Mouse (Mus musculus) intestine, embryonic 14.5 days (tissue): ENCODE data around the gene Dhx37. TPM values are rescaled to one million over a fixed set of nuclear protein-coding genes. Genes with fewer than 3 reads are reported as not detected.
A peak's percentile ranks its signal among the peaks of the same experiment; 100 is the strongest.
"Not testable (repeated sequence)": the region's sequence is repeated elsewhere in the genome, so short reads cannot be mapped to it uniquely, and the experiment has no call there.

ENCODE experiments used
- ATAC-seq: fragments of 200-750 bp; cut with Nextera tagmentation; replicated peaks from 2 replicates; pipeline ENCODE4 v1.8.0; 2017; ENCODE audit warnings: low read depth, moderate number of reproducible peaks, moderate TSS enrichment, moderate library complexity; ENCODE audit not compliant: low FRiP score, low TSS enrichment
- DNase-seq: peaks from one replicate; pipeline ENCODE4 v3.0.0-alpha.2; 2018; ENCODE audit warnings: low spot score
- H3K27ac ChIP-seq: fragments of 300-500 bp; sonication (generic); 2 replicates; pipeline ENCODE4 v1.5.1; 2014; ENCODE audit warnings: low read depth, mild to moderate bottlenecking, control low read depth
- H3K27me3 ChIP-seq: fragments of 300-500 bp; sonication (generic); replicated peaks from 2 replicates; pipeline ENCODE4 v1.6.1; 2014; ENCODE audit warnings: low read length, control low read depth; ENCODE audit not compliant: control insufficient read depth, insufficient read depth
- H3K36me3 ChIP-seq: fragments of 300-500 bp; sonication (generic); 2 replicates; pipeline ENCODE4 v1.6.1; 2014; ENCODE audit warnings: low read length, control low read depth; ENCODE audit not compliant: control insufficient read depth, insufficient read depth
- H3K4me1 ChIP-seq: fragments of 300-500 bp; sonication (generic); replicated peaks from 2 replicates; pipeline ENCODE4 v1.6.1; 2014; ENCODE audit warnings: low read length, control low read depth, mixed read lengths; ENCODE audit not compliant: control insufficient read depth, insufficient read depth
- H3K4me2 ChIP-seq: fragments of 300-500 bp; sonication (generic); 2 replicates; pipeline ENCODE4 v1.6.1; 2014; ENCODE audit warnings: low read length
- H3K4me3 ChIP-seq: fragments of 300-500 bp; sonication (generic); 2 replicates; pipeline ENCODE4 v1.5.1; 2014; ENCODE audit warnings: low read depth, low read length, control low read depth, mixed read lengths
- H3K9ac ChIP-seq: fragments of 300-500 bp; sonication (generic); 2 replicates; pipeline ENCODE4 v1.6.1; 2014; ENCODE audit warnings: mild to moderate bottlenecking, low read length
- H3K9me3 ChIP-seq: fragments of 300-500 bp; sonication (generic); 2 replicates; pipeline ENCODE4 v1.6.1; 2016; ENCODE audit warnings: low read length, control low read depth; ENCODE audit not compliant: control insufficient read depth
- WGBS: fragments of 180-500 bp; shearing (Covaris S2); extraction: QIAGEN DNeasy Blood & Tissue Kit; methylation state at CpG from one replicate; pipeline ENCODE4 v1.1.7; 2014; 5-methylcytosine and 5-hydroxymethylcytosine counted together
- polyA plus RNA-seq: library from polyadenylated mRNA; unstranded; fragments of >200 nt; fragmentation: Nextera tagmentation; extraction: Ambion mirVana; gene quantifications from 2 replicates; pipeline ENCODE4 v1.2.1, GENCODE M21; 2014

The Dhx37 gene
- polyA plus RNA-seq, 1 experiment from 2014 or later: 9.6 TPM

DNA sequence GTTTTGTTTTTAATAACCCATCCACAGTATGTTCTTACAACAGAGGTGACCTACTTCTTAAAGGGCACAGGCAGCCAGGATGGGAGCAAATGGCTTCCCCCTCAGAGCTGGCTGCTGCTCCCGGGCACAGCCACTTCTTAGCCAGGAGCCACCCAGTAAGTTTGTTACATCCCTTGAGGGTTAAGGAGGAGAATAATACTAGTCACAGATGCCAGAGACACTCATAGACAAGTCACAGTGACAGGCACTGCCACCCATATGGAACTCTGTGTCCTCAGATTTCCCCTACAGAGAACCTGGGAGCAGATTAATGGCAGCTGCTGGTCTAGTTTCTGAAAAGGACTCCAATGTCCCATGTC, 41.3 kb downstream of the Dhx37 start:
- H3K4me1 ChIP-seq: peaks cover 28% of the 10 kb centered on the region
- peak overlapping the region; percentile 53 for H3K9ac ChIP-seq
- 50% methylated on average over 1 of the region's 1 CpGs for WGBS
- DNase-seq (no peak), ATAC-seq (peak; percentile 7; the same call in 1 of the 2 replicates)
- H3K36me3 ChIP-seq: peaks cover 6% of the 10 kb centered on the region
- H3K9me3 ChIP-seq: no peaks in the 10 kb centered on the region
- peak overlapping the region; percentile 97 for H3K27ac ChIP-seq
- H3K4me2 ChIP-seq: peak overlapping the region; percentile 54
- H3K27me3 ChIP-seq: no peaks in the 10 kb centered on the region
- peak overlapping the region; percentile 33 for H3K4me3 ChIP-seq

DNA sequence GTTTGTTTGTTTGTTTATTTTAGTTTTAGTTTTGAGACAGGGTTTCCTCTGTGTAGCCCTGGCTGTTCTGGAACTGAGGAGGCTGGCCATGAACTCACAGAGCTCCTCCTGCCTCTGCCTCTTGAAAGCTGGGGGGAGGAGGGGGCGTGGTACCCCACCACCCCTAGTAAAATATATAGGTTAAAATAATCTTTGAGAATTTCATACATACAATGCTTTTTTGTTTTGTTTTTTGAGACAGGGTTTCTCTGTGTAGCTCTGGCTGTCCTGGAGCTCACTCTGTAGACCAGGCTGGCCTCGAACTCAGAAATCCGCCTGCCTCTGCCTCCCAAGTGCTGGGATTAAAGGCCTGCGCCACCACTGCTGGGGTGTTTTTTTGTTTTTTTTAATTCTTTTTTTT, 41.7 kb downstream of the Dhx37 start:
- 96% methylated on average over 4 of the region's 4 CpGs for WGBS
- not testable (repeated sequence) for DNase-seq, ATAC-seq, H3K9ac ChIP-seq, H3K4me3 ChIP-seq, H3K36me3 ChIP-seq, H3K27me3 ChIP-seq, H3K9me3 ChIP-seq
- Histone ChIP-seq H3K27ac (peak overlapping the region; percentile 97), H3K4me1 (peaks cover 28% of the 10 kb centered on the region), H3K4me2 (peak overlapping the region; percentile 54; the same call in 1 of the 2 replicates)

GRCm38 (mm10) chr5:125391609-125392008, 42.3 kb downstream of the Dhx37 start:
- ATAC-seq: no peak
- H3K4me1 ChIP-seq: peaks cover 28% of the 10 kb centered on the region

DNA sequence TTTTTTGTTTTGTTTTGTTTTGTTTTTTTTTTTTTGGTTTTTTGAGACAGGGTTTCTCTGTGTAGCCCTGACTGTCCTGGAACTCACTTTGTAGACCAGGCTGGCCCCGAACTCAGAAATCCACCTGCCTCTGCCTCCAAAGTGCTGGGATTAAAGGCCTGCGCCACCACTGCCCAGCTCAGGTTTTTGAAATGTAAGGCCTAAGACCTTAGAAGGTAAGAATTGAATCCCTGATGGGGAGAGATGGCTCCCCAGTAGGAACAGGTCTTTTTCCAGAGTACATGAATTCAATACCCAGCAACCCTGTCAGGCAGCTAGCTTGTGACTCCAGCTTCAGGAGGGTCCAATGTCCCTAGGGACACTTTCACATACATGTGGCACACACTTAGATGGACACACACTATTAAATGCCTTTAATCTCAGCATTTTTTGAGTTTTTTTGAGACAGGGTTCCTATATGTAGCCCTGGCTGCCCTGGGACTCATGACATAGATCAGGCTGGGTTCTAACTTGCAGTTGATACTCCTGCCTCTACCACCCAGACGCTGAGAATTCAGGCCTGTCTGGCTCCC, 42.9 kb downstream of the Dhx37 start:
- peaks cover 28% of the 10 kb centered on the region for H3K4me1 ChIP-seq
- no peak overlapping the region for H3K4me3 ChIP-seq
- no peaks in the 10 kb centered on the region for H3K9me3 ChIP-seq
- no peak for DNase-seq
- H3K4me2 ChIP-seq: no peak overlapping the region
- peaks cover 7% of the 10 kb centered on the region for H3K36me3 ChIP-seq
- WGBS: 86% methylated on average over 3 of the region's 3 CpGs
- peak overlapping the region; percentile 97 for H3K27ac ChIP-seq
- no peaks in the 10 kb centered on the region for H3K27me3 ChIP-seq
- H3K9ac ChIP-seq: no peak overlapping the region
- no peak for ATAC-seq

More at GRCm38 (mm10) chr5:125391609-125392008, 42.3 kb downstream of the Dhx37 start:
- no peak overlapping the region for H3K4me2 ChIP-seq
- no peak overlapping the region for H3K9ac ChIP-seq
- peak overlapping the region; percentile 97 for H3K27ac ChIP-seq
- no peaks in the 10 kb centered on the region for H3K27me3 ChIP-seq
- H3K36me3 ChIP-seq: peaks cover 6% of the 10 kb centered on the region
- no peaks in the 10 kb centered on the region for H3K9me3 ChIP-seq
- 71% methylated on average over 5 of the region's 5 CpGs for WGBS
- no peak overlapping the region for H3K4me3 ChIP-seq
- DNase-seq: no peak

DNA sequence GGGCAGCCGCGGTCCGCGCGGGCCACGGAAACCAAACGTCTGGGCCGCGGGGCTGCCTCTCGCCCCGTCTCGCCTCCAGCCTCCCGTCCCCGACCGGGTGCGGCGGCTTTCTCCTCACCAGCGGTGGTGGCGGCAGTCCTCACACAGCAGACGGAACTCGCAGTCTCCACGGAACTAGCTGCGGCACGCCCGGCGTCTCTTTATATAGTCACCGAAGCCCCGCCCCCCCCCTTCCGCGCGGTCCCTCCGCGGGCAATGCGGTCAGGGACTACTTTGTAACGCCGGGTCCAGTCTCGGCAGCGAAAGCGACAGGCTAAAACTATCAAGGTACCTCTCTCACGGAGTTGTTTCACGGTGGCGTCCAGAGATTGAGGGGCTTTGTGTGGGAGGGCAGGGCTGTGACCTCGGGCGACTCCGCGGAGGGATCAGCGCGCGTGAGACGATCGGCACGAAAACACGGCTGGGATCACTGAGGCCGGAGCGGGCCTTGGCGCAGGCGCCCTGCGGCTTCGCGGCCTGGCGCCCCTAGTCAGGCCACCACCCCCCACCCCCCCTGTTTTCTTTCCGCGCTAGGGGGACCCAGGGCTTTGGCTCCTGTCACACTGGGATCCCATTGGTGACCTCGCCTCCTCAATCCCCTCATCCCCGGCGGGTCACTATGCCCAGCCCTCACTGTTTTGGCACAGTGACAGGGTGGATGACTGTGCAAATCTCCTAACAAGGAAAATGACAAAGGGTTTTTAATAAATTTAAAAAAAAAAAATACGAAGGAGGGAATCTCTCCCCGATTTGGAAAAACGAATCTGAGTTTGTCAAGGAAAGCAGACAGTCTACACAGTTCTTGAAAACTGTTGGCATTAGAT, 44.1 kb downstream of the Dhx37 start, which contains the start of gene Ubc:
TSS of gene Ubc (minus strand) at position 624 of the 863 bp plus-strand sequence.
- H3K4me1 ChIP-seq: peaks cover 26% of the 10 kb centered on the region
- H3K9me3 ChIP-seq: no peaks in the 10 kb centered on the region
- peak; percentile 99 for DNase-seq
- peak within 1 kb of the TSS; percentile 99 for H3K4me3 ChIP-seq
- H3K27ac ChIP-seq: peak within 1 kb of the TSS; percentile 92
- ATAC-seq: peak; percentile 59
- no peaks in the 10 kb centered on the region for H3K27me3 ChIP-seq
- H3K9ac ChIP-seq: peak within 1 kb of the TSS; percentile 100
- H3K4me2 ChIP-seq: peak within 1 kb of the TSS; percentile 84
- peaks cover 19% of the 10 kb centered on the region for H3K36me3 ChIP-seq
- WGBS: under 1% methylated on average over 68 of the region's 69 CpGs

DNA sequence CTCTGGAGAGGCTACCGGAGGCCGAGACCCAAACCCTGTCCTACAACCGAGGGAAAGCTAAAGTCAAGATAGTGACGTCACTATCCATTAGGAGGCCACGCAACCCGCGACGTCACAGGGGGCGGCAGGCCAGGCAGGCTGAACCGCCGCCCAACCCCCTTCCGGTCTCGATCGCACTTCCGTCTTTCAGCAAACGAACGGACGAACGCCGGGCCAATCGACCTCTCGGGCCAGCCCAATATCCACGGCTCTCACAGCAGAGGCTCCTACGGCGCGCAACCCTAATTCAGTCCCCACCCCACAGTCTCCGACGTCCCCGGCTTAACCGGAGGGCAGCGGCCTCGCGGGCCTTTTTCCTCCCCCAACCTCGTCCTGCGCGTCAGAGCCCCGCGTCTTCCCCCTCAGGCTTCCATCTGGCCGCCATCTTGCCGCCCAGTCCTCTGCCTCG, 44.8 kb downstream of the Dhx37 start, which contains the start of gene Gm10382:
TSS of gene Gm10382 (plus strand) at position 192 of the 448 bp plus-strand sequence.
- Histone ChIP-seq H3K4me2 (peak within 1 kb of the TSS; percentile 84), H3K9ac (peak within 1 kb of the TSS; percentile 100), H3K27me3 (no peaks in the 10 kb centered on the region), H3K9me3 (no peaks in the 10 kb centered on the region), H3K27ac (peak within 1 kb of the TSS; percentile 92), H3K4me1 (peaks cover 21% of the 10 kb centered on the region), H3K4me3 (peak within 1 kb of the TSS; percentile 99), H3K36me3 (peaks cover 26% of the 10 kb centered on the region)
- ATAC-seq (peak; percentile 22), DNase-seq (peak; percentile 91)
- under 1% methylated on average over 41 of the region's 41 CpGs for WGBS

GRCm38 (mm10) chr5:125388358-125389092, 45.4 kb downstream of the Dhx37 start:
- Histone ChIP-seq H3K9me3 (no peaks in the 10 kb centered on the region), H3K27me3 (no peaks in the 10 kb centered on the region), H3K4me2 (peak overlapping the region; percentile 84), H3K27ac (peak overlapping the region; percentile 92; the same call in 1 of the 2 replicates), H3K4me1 (peaks cover 15% of the 10 kb centered on the region; the same call in 1 of the 2 replicates), H3K36me3 (peaks cover 32% of the 10 kb centered on the region), H3K4me3 (peak overlapping the region; percentile 99), H3K9ac (peak overlapping the region; percentile 100)
- ATAC-seq (no peak), DNase-seq (no peak)
- 21% methylated on average over 13 of the region's 13 CpGs for WGBS

GRCm38 (mm10) chr5:125387295-125387694, 46.6 kb downstream of the Dhx37 start:
- not testable (repeated sequence) for H3K9me3 ChIP-seq, H3K4me1 ChIP-seq, H3K27ac ChIP-seq, H3K9ac ChIP-seq, ATAC-seq, H3K4me2 ChIP-seq, DNase-seq, H3K4me3 ChIP-seq, H3K27me3 ChIP-seq
- peaks cover 32% of the 10 kb centered on the region for H3K36me3 ChIP-seq
- WGBS: 94% methylated on average over 4 of the region's 6 CpGs
